Mouse (Mus musculus) leukemia stem cell, adult 10-12 weeks (primary cell): ENCODE data around the gene Castor2. TPM values are rescaled to one million over a fixed set of nuclear protein-coding genes. Genes with fewer than 3 reads are reported as not detected.

ENCODE experiments used
- polyA plus RNA-seq: library from polyadenylated mRNA; stranded (reverse); fragments of >175 nt; gene quantifications from 2 replicates; pipeline ENCODE4 v1.2.3, GENCODE M21; 2012; ENCODE audit warnings: low replicate concordance

The Castor2 gene
- polyA plus RNA-seq = 1.4 and 1.9 TPM in 2 replicates

GRCm38 (mm10) chr5:134099496-134100211 lies at the start of gene Castor2:
TSS of gene Castor2 (plus strand) at chr5:134099711.

GRCm38 (mm10) chr5:134176169-134176881 lies 76.8 kb downstream of the Castor2 start, which contains the start of gene Rcc1l:
TSS of gene Rcc1l (minus strand) at chr5:134176774.

GRCm38 (mm10) chr5:134183880-134184808 lies 84.6 kb downstream of the Castor2 start, which contains the start of gene Gtf2ird2:
TSS of gene Gtf2ird2 (plus strand) at chr5:134184019.

Other genes with a start within 250 kb of the Castor2 start
- 10.8 and 22.1 TPM in 2 replicates for gene Rcc1l, start 77.1 kb downstream of the Castor2 start, polyA plus RNA-seq
- 3.7 and 8.1 TPM in 2 replicates for gene Gtf2ird2, start 84.3 kb downstream of the Castor2 start, polyA plus RNA-seq
- gene Ncf1, start 129.9 kb downstream of the Castor2 start, polyA plus RNA-seq = 42.1 and 59.8 TPM in 2 replicates
- 200 and 424 TPM in 2 replicates for gene Gtf2i, start 215.0 kb downstream of the Castor2 start, polyA plus RNA-seq